Mouse (Mus musculus): Measurements from ENCODE around the gene Gm47969. TPM values are rescaled to one million over a fixed set of nuclear protein-coding genes. Genes with fewer than 3 reads are reported as not detected.

Gm47969 gene
- polyA plus RNA-seq, 1 experiment, result not detected

- no peak for DNase-seq (ENCODE audit: low spot score)
These were observed 31.6 kb downstream of the Gm47969 start for GRCm38 (mm10) chr1:83076190-83076917.

- DNase-seq (ENCODE audit: low spot score), result no peak
These were observed 32.3 kb downstream of the Gm47969 start for GRCm38 (mm10) chr1:83077016-83077415.

- no peak for DNase-seq (ENCODE audit: low spot score)
These were observed 40.1 kb downstream of the Gm47969 start for GRCm38 (mm10) chr1:83084790-83085189.

GRCm38 (mm10) chr1:83091268-83091667 is 46.5 kb downstream of the Gm47969 start:
- no peak for DNase-seq (ENCODE audit: low spot score)

Other genes with a start within 250 kb of the Gm47969 start
- gene Agfg1, start 205.4 kb upstream of the Gm47969 start, polyA plus RNA-seq (2012; rRNA removed), result 30.5 TPM in 2 replicates
- 1.1 and 1.7 TPM in 2 replicates for gene A030005L19Rik, start 131.6 kb upstream of the Gm47969 start, polyA plus RNA-seq (2012; rRNA removed)
- gene A030014E15Rik, start 120.0 kb upstream of the Gm47969 start, polyA plus RNA-seq (2012; rRNA removed), result not detected in 2 replicates
- gene Gm6217, start 113.5 kb upstream of the Gm47969 start, polyA plus RNA-seq (2012; rRNA removed), result not detected in 2 replicates
- not detected in 2 replicates for gene A030003K21Rik, start 101.5 kb upstream of the Gm47969 start, polyA plus RNA-seq (2012; rRNA removed)
- gene Gm7544, start 88.9 kb upstream of the Gm47969 start, polyA plus RNA-seq (2012; rRNA removed), result not detected in 2 replicates
- gene Gm47955, start 84.6 kb upstream of the Gm47969 start, polyA plus RNA-seq (2012; rRNA removed), result not detected in 2 replicates
- not detected in 2 replicates for gene Gm47959, start 44.4 kb upstream of the Gm47969 start, polyA plus RNA-seq (2012; rRNA removed)
- gene Slc19a3, start 6.5 kb upstream of the Gm47969 start, polyA plus RNA-seq (2012; rRNA removed), result 2.3 and 3.2 TPM in 2 replicates
- not detected in 2 replicates for gene Krtap28-10, start 2.5 kb upstream of the Gm47969 start, polyA plus RNA-seq (2012; rRNA removed)
- gene A030005K14Rik, start 14.4 kb downstream of the Gm47969 start, polyA plus RNA-seq (2012; rRNA removed), result not detected in 2 replicates
- not detected in 2 replicates for gene Krtap28-13, start 16.0 kb downstream of the Gm47969 start, polyA plus RNA-seq (2012; rRNA removed)
- not detected in 2 replicates for gene Ccl20, start 71.8 kb downstream of the Gm47969 start, polyA plus RNA-seq (2012; rRNA removed)
- gene Daw1, start 114.8 kb downstream of the Gm47969 start, polyA plus RNA-seq (2012; rRNA removed), result 2.5 and 4.4 TPM in 2 replicates